ENCODE assay signal across 15 mouse cellular contexts in genomic region chr8:46117172-46117571, GRCm38 (mm10). TPM values are rescaled to one million over a fixed set of nuclear protein-coding genes. Genes with fewer than 3 reads are reported as not detected.
A peak's percentile ranks its signal among the peaks of the same experiment; 100 is the strongest.
DNase-seq lines count a peak whose midpoint lies in the region.
"Had no signal": no experiment of that assay in that cellular context is flagged by ENCODE, and none has a peak within 500 bp of the region (broad histone marks: within the 10 kb centered on the region; RNA-seq: fewer than 3 reads in every experiment).

No protein-coding gene starts in this region.

- peak; percentile 62 to 66 for DNase-seq in frontal cortex, adult 2 months (ENCODE audit: extremely low spot score in 1 of 2, low spot score in 1 of 2)
- DNase-seq in frontal cortex, postnatal 25 days (ENCODE audit: low spot score in 2 of 2), result no peak
- peak; percentile 26 to 49 for DNase-seq in left cerebral cortex, postnatal 14 days (ENCODE audit: low spot score in 2 of 2)
- DNase-seq in left cerebral cortex, adult 11 months (ENCODE audit: low spot score), result no peak
- peak; percentile 23 for DNase-seq in right cerebral cortex, postnatal 25 days
- no peak for DNase-seq in right cerebral cortex, postnatal 4 days
- peak; percentile 75 for DNase-seq in telencephalon, adult 2 months (ENCODE audit: low read depth, low spot score)
- DNase-seq in heart, postnatal 25 days (ENCODE audit: low spot score), result no peak
- DNase-seq: adrenal gland, postnatal 14 days; cerebellum, adult 9-11 months; cerebellum, postnatal 36 days; forebrain, postnatal 0 days; gastrocnemius, postnatal 14 days; heart, adult 2 months; heart, postnatal 36 days had no signal

- intact Hi-C loops in left cerebral cortex, postnatal 14 days (cut with DNase I), result no loop called here
- intact Hi-C loops in heart, postnatal 25 days (cut with DNase I), result no loop called here

RNA-seq across cellular contexts. Expression of gene Cfap97, which starts 34.4 kb away (rescaled TPM):
- polyA plus RNA-seq in frontal cortex, adult 2 months (2012; rRNA removed), result 14.8 and 16.8 TPM in 2 replicates
- 10 to 100 TPM; 17.1 to 17.9 TPM for total RNA-seq in left cerebral cortex, postnatal 14 days (2021)
- total RNA-seq in heart, postnatal 25 days (2021), result 10 to 100 TPM; 11.5 to 12.9 TPM

RNA-seq across cellular contexts. Expression of gene Snx25, which starts 34.8 kb away (rescaled TPM):
- polyA plus RNA-seq in frontal cortex, adult 2 months (2012; rRNA removed), result 26.9 and 30.1 TPM in 2 replicates
- total RNA-seq in left cerebral cortex, postnatal 14 days (2021), result 10 to 100 TPM; 38.1 to 42.3 TPM
- 10 to 100 TPM in 1 of 2 experiments, 1 to 10 TPM in 1; 9.6 to 11.4 TPM for total RNA-seq in heart, postnatal 25 days (2021)

Comparison
In these comparisons a context has a peak if more than half of its experiments do, and no peak if none do; other contexts are left out.
1. DNase-seq: peak in frontal cortex, adult 2 months (2 of 2), left cerebral cortex, postnatal 14 days (2 of 2), right cerebral cortex, postnatal 25 days (single experiment) and telencephalon, adult 2 months (single experiment); none in frontal cortex, postnatal 25 days (0 of 2), left cerebral cortex, adult 11 months (single experiment), right cerebral cortex, postnatal 4 days (single experiment) and heart, postnatal 25 days (single experiment).